Mouse (Mus musculus) thymus, adult 2 months (tissue): ENCODE data around the gene Stam.

Experiments
- CTCF ChIP-seq: fragments of 200-500 bp; IDR thresholded peaks from 2 replicates; pipeline ENCODE4 v1.5.1; 2012; ENCODE audit warnings: mild to moderate bottlenecking, control low read depth, low read length, moderate library complexity, borderline replicate concordance; ENCODE audit not compliant: control insufficient read depth, poor library complexity, insufficient read depth; ENCODE audit errors: extremely low read depth
- POLR2A ChIP-seq: fragments of 200-500 bp; IDR thresholded peaks from 2 replicates; pipeline ENCODE4 v1.6.1; 2012; ENCODE audit warnings: mild to moderate bottlenecking, low read length, control low read depth, moderate library complexity; ENCODE audit not compliant: control insufficient read depth, poor library complexity, insufficient read depth; ENCODE audit errors: extremely low read depth

DNA sequence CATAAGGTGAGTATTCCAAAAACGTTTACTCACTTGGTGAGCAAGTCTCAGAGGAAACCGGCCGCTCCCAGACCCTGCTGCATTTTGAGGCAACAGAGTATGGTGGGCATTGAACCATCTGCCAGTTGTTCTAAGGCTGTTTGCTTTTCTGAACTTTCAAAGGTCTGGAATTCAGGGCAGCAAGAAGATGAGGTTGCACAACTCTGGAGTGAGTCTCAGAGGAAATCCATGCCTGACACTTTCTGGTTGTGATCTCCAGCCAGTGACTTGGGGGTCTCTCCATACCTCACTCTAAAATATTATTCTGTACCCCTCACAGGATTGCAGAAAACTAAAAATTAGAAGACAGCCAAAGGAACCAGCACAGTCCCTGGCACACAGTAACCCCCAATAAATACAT is 19.7 kb upstream of the Stam start:
- no peak for TF ChIP-seq POLR2A
- TF ChIP-seq CTCF = no peak
